Mouse (Mus musculus): ENCODE results near the gene Zfp207.
"Not testable (repeated sequence)": the region's sequence is repeated elsewhere in the genome, so short reads cannot be mapped to it uniquely, and the experiment has no call there.

- not testable (repeated sequence) for TF ChIP-seq CTCF, POLR2A (IDR thresholded peaks at IDR 0.05; ENCODE audit: insufficient read depth, low read depth, low read length)
These were observed 43.1 kb downstream of the Zfp207 start for GRCm38 (mm10) chr11:80426029-80426813.
